Mouse (Mus musculus) hindbrain, embryonic 11.5 days (tissue): ENCODE measurements around the gene Clmp. TPM values are rescaled to one million over a fixed set of nuclear protein-coding genes. Genes with fewer than 3 reads are reported as not detected.
A peak's percentile ranks its signal among the peaks of the same experiment; 100 is the strongest.

ENCODE experiments used
- ATAC-seq: fragments of 200-750 bp; cut with Nextera tagmentation; 2 replicates; pipeline ENCODE4 v1.8.0; 2017; ENCODE audit warnings: mild to moderate bottlenecking, moderate TSS enrichment, moderate library complexity; ENCODE audit not compliant: low FRiP score
- DNase-seq: peaks from one replicate; pipeline ENCODE4 v3.0.0-alpha.2; 2015; ENCODE audit warnings: low spot score
- H3K27ac ChIP-seq: fragments of 300-500 bp; sonication (generic); 2 replicates; pipeline ENCODE4 v1.5.1; 2014; ENCODE audit warnings: mild to moderate bottlenecking, low read depth, low read length
- H3K27me3 ChIP-seq: fragments of 300-500 bp; sonication (generic); 2 replicates; pipeline ENCODE4 v1.6.1; 2014; ENCODE audit warnings: mild to moderate bottlenecking, low read length, moderate library complexity, mixed read lengths; ENCODE audit not compliant: control insufficient read depth, insufficient read depth
- H3K36me3 ChIP-seq: fragments of 300-500 bp; sonication (generic); 2 replicates; pipeline ENCODE4 v1.6.1; 2014; ENCODE audit warnings: mild to moderate bottlenecking, low read length, moderate library complexity, mixed read lengths; ENCODE audit not compliant: control insufficient read depth, insufficient read depth
- H3K4me1 ChIP-seq: fragments of 300-500 bp; sonication (generic); replicated peaks from 2 replicates; pipeline ENCODE4 v1.6.1; 2014; ENCODE audit warnings: low read length, mixed read lengths; ENCODE audit not compliant: control insufficient read depth, insufficient read depth
- H3K4me2 ChIP-seq: fragments of 300-500 bp; sonication (generic); replicated peaks from 2 replicates; pipeline ENCODE4 v1.6.1; 2014; ENCODE audit warnings: mild to moderate bottlenecking, low read depth, low read length
- H3K4me3 ChIP-seq: fragments of 300-500 bp; sonication (generic); 2 replicates; pipeline ENCODE4 v1.5.1; 2014; ENCODE audit warnings: low read depth, low read length
- H3K9ac ChIP-seq: fragments of 300-500 bp; sonication (generic); 2 replicates; pipeline ENCODE4 v1.6.1; 2014; ENCODE audit warnings: low read depth, low read length
- H3K9me3 ChIP-seq: fragments of 300-500 bp; sonication (generic); 2 replicates; pipeline ENCODE4 v1.6.1; 2016; ENCODE audit warnings: low read length; ENCODE audit not compliant: control insufficient read depth
- WGBS: fragments of 180-500 bp; shearing (Covaris S2); extraction: QIAGEN DNeasy Blood & Tissue Kit; methylation state at CpG from one replicate; pipeline ENCODE4 v1.1.7; 2014; 5-methylcytosine and 5-hydroxymethylcytosine counted together
- polyA plus RNA-seq: library from polyadenylated mRNA; unstranded; fragments of >200 nt; fragmentation: Nextera tagmentation; extraction: Ambion mirVana; gene quantifications from 2 replicates; pipeline ENCODE4 v1.2.1, GENCODE M21; 2014

Gene Clmp
- polyA plus RNA-seq, 1 experiment from 2014 or later: 45.6 TPM

DNA sequence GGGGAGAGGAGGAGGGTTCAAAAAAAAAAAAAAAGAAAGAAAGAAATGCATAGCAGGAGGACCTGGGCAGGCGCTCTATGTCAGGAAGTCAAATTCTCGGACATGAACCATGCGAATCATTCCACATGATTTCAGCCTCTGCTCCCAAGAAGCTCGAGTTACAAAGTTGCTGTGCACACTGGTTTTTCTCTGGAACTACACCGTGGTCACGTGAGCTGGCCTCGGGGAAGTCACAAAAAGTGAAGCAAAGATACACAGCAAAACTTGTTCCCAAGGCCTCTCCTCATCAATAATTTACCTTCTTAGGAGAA lies 32.1 kb downstream of the Clmp start:
- ATAC-seq: no peak
- Histone ChIP-seq H3K36me3 (no peaks in the 10 kb centered on the region), H3K4me3 (no peak overlapping the region), H3K4me1 (peaks cover 2% of the 10 kb centered on the region; the same call in 1 of the 2 replicates), H3K27ac (no peak overlapping the region), H3K9ac (no peak overlapping the region), H3K27me3 (no peaks in the 10 kb centered on the region), H3K9me3 (no peaks in the 10 kb centered on the region), H3K4me2 (no peak overlapping the region)
- 28% methylated on average over 7 of the region's 7 CpGs for WGBS
- no peak for DNase-seq

DNA sequence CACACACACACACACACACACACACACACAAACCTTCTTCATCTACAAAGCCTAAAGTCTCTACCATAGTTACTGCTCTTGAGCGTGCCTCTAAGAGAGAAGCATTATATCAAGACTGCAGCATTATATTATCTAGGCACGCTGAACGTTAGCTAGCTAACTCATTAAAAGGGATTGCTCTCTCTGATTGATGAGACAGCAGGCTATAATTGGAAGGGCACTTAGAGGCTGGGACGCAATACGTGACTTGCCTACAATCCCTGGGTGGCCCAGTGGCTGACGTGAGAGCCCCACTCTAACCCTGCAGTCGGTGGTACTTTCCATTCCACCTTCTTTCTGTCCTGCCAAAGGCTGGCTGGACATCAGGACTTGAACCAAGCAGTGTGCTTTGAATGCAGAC lies 35.1 kb downstream of the Clmp start:
- H3K27ac ChIP-seq: 0 out of 2 replicates have a peak overlapping the region, but pooled peaks have one; percentile 30
- H3K27me3 ChIP-seq: no peaks in the 10 kb centered on the region
- H3K9ac ChIP-seq: no peak overlapping the region
- 48% methylated on average over 7 of the region's 7 CpGs for WGBS
- ATAC-seq (peak; percentile 74), DNase-seq (no peak)
- H3K9me3 ChIP-seq: no peaks in the 10 kb centered on the region
- peaks cover 5% of the 10 kb centered on the region; the same call in 1 of the 2 replicates for H3K4me1 ChIP-seq
- no peak overlapping the region for H3K4me3 ChIP-seq
- H3K4me2 ChIP-seq: no peak overlapping the region
- H3K36me3 ChIP-seq: no peaks in the 10 kb centered on the region

DNA sequence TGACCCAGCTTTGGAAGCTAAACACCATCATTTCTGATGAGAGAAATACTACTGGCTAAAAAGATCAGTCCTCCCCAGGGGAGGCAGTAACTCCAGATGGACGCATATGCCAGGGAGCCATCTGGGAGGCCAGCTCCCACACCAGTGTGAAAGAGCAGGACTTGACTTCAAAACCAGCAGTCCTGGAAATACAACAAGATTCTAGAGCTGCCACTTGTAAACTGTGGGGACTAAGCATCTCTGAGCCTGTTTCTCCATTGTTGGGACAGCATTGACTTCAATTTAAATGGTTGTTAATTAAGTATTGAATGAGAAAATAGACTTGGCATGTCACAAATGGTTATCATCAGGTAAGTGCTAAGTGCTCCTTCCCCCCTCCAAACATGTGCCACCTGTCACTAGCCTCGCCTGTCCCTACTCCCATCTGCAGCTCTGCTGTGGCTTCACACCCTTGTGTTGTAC lies 37.6 kb downstream of the Clmp start:
- H3K9me3 ChIP-seq: no peaks in the 10 kb centered on the region
- H3K27me3 ChIP-seq: no peaks in the 10 kb centered on the region
- 0 out of 2 replicates have a peak, but pooled peaks cover 5% of the 10 kb centered on the region for H3K4me1 ChIP-seq
- WGBS: 66% methylated on average over 2 of the region's 2 CpGs
- H3K36me3 ChIP-seq: no peaks in the 10 kb centered on the region
- no peak overlapping the region for H3K4me3 ChIP-seq
- H3K9ac ChIP-seq: no peak overlapping the region
- H3K27ac ChIP-seq: no peak overlapping the region
- ATAC-seq: no peak
- no peak for DNase-seq
- H3K4me2 ChIP-seq: no peak overlapping the region

DNA sequence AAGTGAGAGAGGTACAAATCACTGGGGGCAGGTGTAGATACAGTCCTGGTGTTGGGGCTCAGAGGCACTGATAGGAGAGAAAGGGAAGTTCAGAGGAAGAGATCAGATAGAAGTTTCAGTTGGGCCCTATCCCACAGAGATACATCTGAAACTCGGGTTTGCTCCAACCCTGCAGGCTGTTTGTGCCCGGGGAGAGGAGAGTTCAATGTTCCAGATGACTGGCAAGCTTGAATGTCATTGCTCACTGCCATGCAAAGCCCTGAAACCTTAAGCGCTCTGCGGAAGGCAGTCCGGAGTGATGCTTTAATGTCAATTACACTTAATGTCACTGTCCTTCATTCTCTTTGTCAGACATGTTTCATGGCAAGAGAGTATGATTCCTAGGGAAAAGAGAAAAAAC lies 39.2 kb downstream of the Clmp start:
- Histone ChIP-seq H3K4me1 (0 out of 2 replicates have a peak, but pooled peaks cover 5% of the 10 kb centered on the region), H3K27ac (no peak overlapping the region), H3K36me3 (no peaks in the 10 kb centered on the region), H3K9ac (no peak overlapping the region), H3K4me2 (no peak overlapping the region), H3K9me3 (no peaks in the 10 kb centered on the region), H3K27me3 (no peaks in the 10 kb centered on the region), H3K4me3 (no peak overlapping the region)
- 63% methylated on average over 5 of the region's 5 CpGs for WGBS
- DNase-seq (no peak), ATAC-seq (no peak)

DNA sequence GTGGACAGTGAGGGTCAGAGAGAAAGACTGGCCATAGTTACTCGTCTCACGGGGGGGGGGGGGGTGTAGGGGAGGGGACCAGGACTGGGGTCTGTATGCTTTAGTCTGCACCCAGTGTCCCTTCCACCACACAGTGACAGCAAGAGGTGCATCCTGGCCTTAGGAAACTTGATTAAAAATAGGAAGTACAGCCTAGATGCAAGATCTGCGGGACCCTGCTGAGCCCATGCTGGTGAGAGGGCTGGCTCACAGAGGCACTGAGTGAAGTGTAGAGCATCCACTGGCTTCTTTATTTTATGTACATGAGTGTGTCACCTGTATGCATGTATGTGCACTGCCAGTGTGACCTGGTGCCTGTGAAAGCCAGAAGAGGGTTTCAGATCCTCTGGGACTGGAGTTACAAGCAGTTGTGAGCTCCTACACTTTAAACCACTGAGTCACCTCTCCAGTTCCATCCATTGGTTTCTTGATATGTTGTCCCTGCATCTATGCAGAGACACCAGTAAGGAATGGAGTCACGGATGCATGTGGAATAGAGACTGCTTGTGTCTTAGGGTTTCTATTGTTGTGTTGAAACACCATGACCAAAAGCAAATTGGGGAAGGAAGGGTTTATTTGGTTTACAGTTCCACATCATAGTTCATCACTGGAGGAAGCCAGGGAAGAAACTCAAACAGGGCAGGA lies 41.5 kb downstream of the Clmp start:
- 77% methylated on average over 4 of the region's 4 CpGs for WGBS
- Histone ChIP-seq H3K4me2 (no peak overlapping the region), H3K4me3 (no peak overlapping the region), H3K9ac (no peak overlapping the region), H3K27ac (no peak overlapping the region), H3K4me1 (0 out of 2 replicates have a peak, but pooled peaks cover 5% of the 10 kb centered on the region), H3K27me3 (no peaks in the 10 kb centered on the region), H3K9me3 (no peaks in the 10 kb centered on the region), H3K36me3 (no peaks in the 10 kb centered on the region)
- DNase-seq (no peak), ATAC-seq (no peak)

DNA sequence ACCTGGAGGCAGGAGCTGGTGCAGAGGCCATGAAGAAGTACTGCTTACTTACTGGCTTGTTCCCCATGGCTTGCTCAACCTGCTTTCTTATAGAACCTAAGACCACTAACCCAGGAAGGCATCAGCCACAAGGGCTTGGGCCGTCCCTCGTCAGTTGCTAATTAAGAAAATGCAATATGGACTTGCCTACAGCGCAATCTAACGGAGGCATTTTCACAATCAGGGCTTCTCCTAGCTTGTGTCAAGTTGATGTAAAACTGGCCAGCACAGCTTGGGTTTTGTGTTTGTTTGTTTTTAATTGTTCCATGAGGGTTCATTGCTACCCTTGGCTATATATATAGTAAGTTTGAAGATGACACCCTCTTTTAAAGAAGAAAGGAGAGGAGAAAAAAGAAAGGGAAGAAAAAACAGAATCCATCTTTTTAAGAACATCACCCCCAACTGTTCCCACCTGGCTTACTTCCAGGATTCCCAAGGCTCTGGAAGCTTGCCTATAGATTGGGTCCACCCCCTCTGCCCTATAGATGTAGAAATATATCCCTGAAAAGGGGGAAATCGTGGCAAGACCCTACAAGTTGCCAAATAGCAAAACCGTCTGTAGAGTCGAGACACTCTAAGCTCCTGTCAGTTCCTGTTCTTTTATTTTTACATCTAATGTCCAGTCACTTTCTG lies 42.2 kb downstream of the Clmp start:
- no peak overlapping the region for H3K27ac ChIP-seq
- ATAC-seq (no peak), DNase-seq (no peak)
- WGBS: 92% methylated on average over 7 of the region's 7 CpGs
- no peaks in the 10 kb centered on the region for H3K36me3 ChIP-seq
- 0 out of 2 replicates have a peak, but pooled peaks cover 3% of the 10 kb centered on the region for H3K4me1 ChIP-seq
- H3K9ac ChIP-seq: no peak overlapping the region
- no peaks in the 10 kb centered on the region for H3K27me3 ChIP-seq
- H3K4me2 ChIP-seq: no peak overlapping the region
- H3K4me3 ChIP-seq: no peak overlapping the region
- H3K9me3 ChIP-seq: no peaks in the 10 kb centered on the region

DNA sequence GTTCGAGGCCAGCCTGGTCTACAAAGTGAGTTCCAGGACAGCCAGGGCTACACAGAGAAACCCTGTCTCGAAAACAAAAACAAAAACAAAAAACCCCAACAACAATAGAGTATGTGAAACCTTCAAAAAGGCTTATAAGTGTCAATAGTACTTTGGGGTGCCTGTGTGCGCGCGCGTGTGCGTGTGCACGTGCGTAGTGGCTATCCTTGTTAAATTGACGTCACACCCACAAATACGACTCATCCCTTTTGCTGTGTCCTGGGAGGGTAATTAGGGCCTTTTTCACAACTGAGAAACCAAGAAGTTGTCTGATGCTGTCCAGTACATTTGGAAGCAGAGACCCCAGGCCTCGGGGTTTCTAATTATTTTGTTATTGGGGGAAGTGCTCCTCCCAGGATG lies 44.5 kb downstream of the Clmp start:
- 65% methylated on average over 12 of the region's 12 CpGs for WGBS

DNA sequence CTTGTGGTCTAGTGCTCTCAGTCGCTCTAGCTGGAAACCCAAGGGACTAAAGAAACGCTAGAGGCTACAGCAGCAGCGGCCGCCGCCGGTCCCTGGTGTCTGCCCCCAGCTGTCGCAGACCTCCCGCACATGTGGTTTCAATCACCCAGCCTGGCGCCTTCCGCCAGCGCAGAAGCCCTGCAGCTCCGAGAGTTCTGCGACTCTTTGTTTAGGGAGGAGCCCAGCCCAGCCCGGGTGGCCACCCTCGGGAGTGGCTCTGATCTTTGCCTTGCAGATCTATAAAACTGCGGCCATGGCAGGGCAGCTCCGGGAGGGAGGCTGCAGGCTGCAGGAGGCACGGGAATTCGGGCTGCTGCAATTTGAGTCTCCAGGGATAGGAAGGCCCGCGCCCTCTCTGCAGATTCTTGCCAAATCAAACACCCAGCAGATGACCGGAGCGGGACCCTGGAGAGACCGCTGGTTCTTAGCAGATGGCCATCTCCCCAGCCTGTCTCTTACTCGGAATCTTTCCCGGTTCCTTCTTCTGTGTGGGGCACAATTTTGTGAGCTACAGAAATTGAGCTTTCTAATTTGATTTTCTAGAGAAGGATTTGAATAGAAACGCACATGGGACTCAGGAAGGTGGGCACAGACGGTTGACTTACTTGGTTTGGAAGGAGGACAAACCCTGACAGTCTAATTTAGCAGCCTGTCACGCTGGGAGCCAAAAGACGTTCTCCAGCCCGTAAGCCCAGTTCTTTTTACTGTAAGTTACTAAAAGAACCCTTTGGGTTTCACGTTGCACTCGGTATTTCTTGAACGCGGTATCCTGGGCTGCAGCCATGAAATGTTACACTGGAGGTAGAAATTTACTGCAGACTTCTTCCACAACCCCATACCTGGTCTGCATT lies 45.2 kb downstream of the Clmp start:
- no peaks in the 10 kb centered on the region for H3K9me3 ChIP-seq
- DNase-seq (peak; percentile 78), ATAC-seq (peak; percentile 90)
- H3K27ac ChIP-seq: peak overlapping the region; percentile 90
- no peaks in the 10 kb centered on the region for H3K36me3 ChIP-seq
- H3K27me3 ChIP-seq: no peaks in the 10 kb centered on the region
- peak overlapping the region; percentile 43 for H3K9ac ChIP-seq
- WGBS: under 1% methylated on average over 35 of the region's 35 CpGs
- peak overlapping the region; percentile 72 for H3K4me2 ChIP-seq
- H3K4me3 ChIP-seq: peak overlapping the region; percentile 32
- no peaks in the 10 kb centered on the region for H3K4me1 ChIP-seq

More for the DNA sequence above, 44.5 kb downstream of the Clmp start:
- H3K9me3 ChIP-seq: no peaks in the 10 kb centered on the region
- no peaks in the 10 kb centered on the region for H3K4me1 ChIP-seq
- no peak for DNase-seq
- H3K4me2 ChIP-seq: peak overlapping the region; percentile 72
- no peaks in the 10 kb centered on the region for H3K36me3 ChIP-seq
- H3K27ac ChIP-seq: peak overlapping the region; percentile 90
- H3K9ac ChIP-seq: 0 out of 2 replicates have a peak overlapping the region, but pooled peaks have one; percentile 43
- no peaks in the 10 kb centered on the region for H3K27me3 ChIP-seq
- ATAC-seq: no peak
- H3K4me3 ChIP-seq: peak overlapping the region; percentile 32; the same call in 1 of the 2 replicates
